Mouse (Mus musculus) cerebellum, adult 2 months (tissue): Measurements from ENCODE around the gene Mapkapk5. TPM values are rescaled to one million over a fixed set of nuclear protein-coding genes. Genes with fewer than 3 reads are reported as not detected.

Source experiments
- DNase-seq, 2 experiments: peaks; one replicate each; pipeline ENCODE4 v3.0.0; 2021
- H3K27ac ChIP-seq: fragments of 200-500 bp; 2 replicates; pipeline ENCODE4 v1.5.1; 2012; ENCODE audit warnings: low read length, control low read depth, inconsistent platforms; ENCODE audit not compliant: insufficient read depth
- H3K27me3 ChIP-seq: fragments of 200-500 bp; 2 replicates; pipeline ENCODE4 v1.6.1; 2012; ENCODE audit warnings: inconsistent platforms, mild to moderate bottlenecking, low read length, moderate library complexity; ENCODE audit not compliant: control insufficient read depth, insufficient read depth
- H3K4me1 ChIP-seq: fragments of 200-500 bp; 2 replicates; pipeline ENCODE4 v1.6.1; 2011; ENCODE audit warnings: low read length; ENCODE audit not compliant: control insufficient read depth, insufficient read depth
- H3K4me3 ChIP-seq: fragments of 200-500 bp; replicated peaks from 2 replicates; pipeline ENCODE3; 2011; ENCODE audit warnings: mild to moderate bottlenecking, low read depth, low read length, control low read depth; ENCODE audit not compliant: insufficient read depth
- CTCF ChIP-seq: fragments of 200-500 bp; IDR thresholded peaks from 2 replicates; pipeline ENCODE4 v1.5.1; 2011; ENCODE audit warnings: low read depth, mild to moderate bottlenecking, control low read depth, low read length, moderate library complexity, borderline replicate concordance; ENCODE audit not compliant: insufficient read depth
- POLR2A ChIP-seq: fragments of 200-500 bp; IDR thresholded peaks from 2 replicates; pipeline ENCODE4 v1.6.1; 2011; ENCODE audit warnings: low read length, control low read depth, borderline replicate concordance; ENCODE audit not compliant: insufficient read depth
- WGBS: fragments of 180-500 bp; shearing (Covaris S2); methylation state at CpG from one replicate; pipeline ENCODE4 v1.1.7; 2018; 5-methylcytosine and 5-hydroxymethylcytosine counted together
- polyA plus RNA-seq: library from polyadenylated mRNA; depleted of rRNA; stranded (reverse); fragments of >200 nt; gene quantifications from 2 replicates; pipeline ENCODE4 v1.2.3, GENCODE M21; 2012

Mapkapk5 gene
- polyA plus RNA-seq, 1 experiment, result 94.9 TPM

DNA sequence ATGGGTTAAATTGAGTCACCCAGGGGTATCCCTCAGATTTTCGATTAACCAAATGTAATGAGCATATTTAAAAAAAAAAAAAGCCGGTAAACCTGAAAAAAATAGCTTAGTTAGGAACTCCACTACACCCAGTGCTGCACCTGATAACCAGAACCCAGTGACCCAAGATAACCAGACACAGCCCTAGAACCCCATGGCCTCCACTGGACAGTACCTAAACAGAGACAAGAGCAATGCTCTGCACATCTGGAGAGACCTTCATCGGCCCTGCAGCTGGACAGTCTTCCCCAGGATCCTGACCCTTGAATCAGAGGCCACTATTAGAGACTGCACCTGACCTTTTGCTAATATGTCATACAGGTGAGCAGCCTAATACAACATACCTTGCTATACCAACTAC lies 1.4 kb upstream of the Mapkapk5 start:
- DNase-seq, result no peak
- Histone ChIP-seq H3K4me3 (no peak overlapping the region), H3K27me3 (no peaks in the 10 kb centered on the region), H3K27ac (no peak overlapping the region), H3K4me1 (no peaks in the 10 kb centered on the region; the same call in 1 of the 2 replicates)
- TF ChIP-seq POLR2A, result no peak
- no peak for TF ChIP-seq CTCF
- 85% methylated on average over 3 of the region's 3 CpGs for WGBS

DNA sequence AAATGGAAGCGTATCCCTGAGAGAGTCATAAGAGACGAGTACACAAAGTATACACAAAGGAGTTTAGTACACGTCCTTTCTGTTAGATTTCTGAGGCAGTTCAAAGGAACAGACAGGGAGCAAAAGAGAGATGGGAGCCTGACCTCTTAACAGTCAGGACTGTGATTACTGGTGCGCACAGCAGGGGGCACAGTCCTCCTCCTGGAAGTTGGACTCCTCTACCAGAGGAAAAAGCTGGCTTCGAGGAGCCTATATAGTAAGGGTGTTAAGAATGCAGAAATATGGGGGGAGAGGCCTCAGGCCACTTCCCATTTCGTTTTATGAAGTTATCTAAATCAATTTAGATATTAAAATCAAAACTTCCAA lies 808 bp upstream of the Mapkapk5 start:
- H3K27me3 ChIP-seq, result no peaks in the 10 kb centered on the region
- H3K27ac ChIP-seq, result no peak overlapping the region
- 28% methylated on average over 6 of the region's 6 CpGs for WGBS
- H3K4me1 ChIP-seq, result no peaks in the 10 kb centered on the region; the same call in 1 of the 2 replicates
- TF ChIP-seq POLR2A (no peak), CTCF (no peak)
- DNase-seq, result peak; percentile 32 to 38
- H3K4me3 ChIP-seq, result peak overlapping the region; percentile 9

DNA sequence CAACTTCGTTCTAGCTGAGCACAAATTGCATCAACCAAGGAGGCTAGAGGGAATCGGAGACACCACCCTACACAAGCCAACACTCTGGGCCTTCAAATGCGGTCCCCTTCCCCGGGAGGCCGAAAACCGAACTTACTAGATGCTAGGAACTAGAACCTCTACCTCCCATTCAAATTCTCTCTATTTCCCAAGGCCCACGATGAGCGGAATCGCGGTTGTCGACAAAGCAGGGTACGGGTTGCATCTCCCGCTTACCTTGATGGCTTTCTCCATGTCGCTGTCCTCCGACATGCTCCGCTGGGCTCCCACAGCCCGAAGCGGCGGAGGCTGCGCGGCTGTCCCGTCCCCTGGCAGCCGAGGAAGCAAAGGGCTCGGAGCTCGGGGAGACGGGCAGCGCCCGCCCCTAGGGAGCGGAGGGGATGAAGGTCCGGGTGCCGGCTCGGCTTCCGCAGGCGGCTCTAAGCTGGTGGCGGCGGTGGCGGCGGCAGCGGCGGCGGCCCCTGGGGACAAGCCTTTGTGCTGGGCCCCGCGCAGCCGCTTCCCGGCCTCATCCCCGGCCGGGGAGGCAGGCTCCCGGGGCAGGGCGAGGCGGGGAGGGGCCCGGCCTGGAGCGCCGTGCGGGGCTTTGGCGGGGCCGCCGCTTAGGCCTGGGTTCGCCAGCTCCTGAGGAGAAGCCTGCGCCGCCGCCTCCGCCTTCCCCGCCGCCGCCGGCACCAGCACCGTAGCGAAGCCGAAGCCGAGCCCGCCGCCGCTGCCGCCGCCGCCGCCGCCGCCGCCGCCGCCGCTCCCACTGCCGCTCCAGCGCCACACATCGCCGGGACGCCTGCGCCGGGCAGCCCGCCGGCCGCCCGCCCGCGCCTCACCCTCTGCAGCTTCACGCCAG lies 554 bp downstream of the Mapkapk5 start, which contains the start of the genes Adam1a and Gm42878:
TSS of gene Adam1a (minus strand) at position 573 of the 883 bp plus-strand sequence.
TSS of gene Gm42878 (minus strand) at position 573 of the 883 bp plus-strand sequence.
- under 1% methylated on average over 93 of the region's 97 CpGs for WGBS
- peak within 1 kb of the TSS; percentile 96 for H3K4me3 ChIP-seq
- TF ChIP-seq POLR2A, result no peak
- TF ChIP-seq CTCF, result no peak

DNA sequence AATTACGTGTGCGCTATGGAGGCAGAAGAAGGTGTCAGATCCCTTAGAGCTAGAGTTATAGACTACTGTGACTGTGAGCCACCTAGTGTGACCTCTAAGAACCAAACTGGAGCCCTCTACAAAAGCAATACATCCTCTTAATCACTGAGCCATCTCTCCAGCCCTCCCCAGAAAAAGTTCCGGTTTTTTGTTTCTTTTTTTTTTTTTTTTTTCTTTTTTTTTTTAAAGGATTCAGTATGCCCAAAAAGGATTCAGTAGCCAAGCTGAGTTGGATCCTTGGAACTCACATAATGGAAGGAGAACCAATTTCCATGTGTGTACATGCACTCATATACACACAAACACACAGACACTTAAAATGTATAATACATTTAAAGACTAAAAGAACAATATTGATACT lies 2.3 kb downstream of the Mapkapk5 start:
- H3K4me1 ChIP-seq, result peaks cover 5% of the 10 kb centered on the region; the same call in 1 of the 2 replicates
- no peaks in the 10 kb centered on the region for H3K27me3 ChIP-seq
- no peak for TF ChIP-seq CTCF
- no peak for TF ChIP-seq POLR2A
- H3K4me3 ChIP-seq, result no peak overlapping the region
- DNase-seq, result no peak
- 69% methylated on average over 3 of the region's 3 CpGs for WGBS
- H3K27ac ChIP-seq, result no peak overlapping the region

More for the DNA sequence above, 554 bp downstream of the Mapkapk5 start, which contains the start of the genes Adam1a and Gm42878:
- H3K27ac ChIP-seq, result peak within 1 kb of the TSS; percentile 90
- H3K27me3 ChIP-seq, result no peaks in the 10 kb centered on the region
- no peak for DNase-seq
- peaks cover 2% of the 10 kb centered on the region; the same call in 1 of the 2 replicates for H3K4me1 ChIP-seq

DNA sequence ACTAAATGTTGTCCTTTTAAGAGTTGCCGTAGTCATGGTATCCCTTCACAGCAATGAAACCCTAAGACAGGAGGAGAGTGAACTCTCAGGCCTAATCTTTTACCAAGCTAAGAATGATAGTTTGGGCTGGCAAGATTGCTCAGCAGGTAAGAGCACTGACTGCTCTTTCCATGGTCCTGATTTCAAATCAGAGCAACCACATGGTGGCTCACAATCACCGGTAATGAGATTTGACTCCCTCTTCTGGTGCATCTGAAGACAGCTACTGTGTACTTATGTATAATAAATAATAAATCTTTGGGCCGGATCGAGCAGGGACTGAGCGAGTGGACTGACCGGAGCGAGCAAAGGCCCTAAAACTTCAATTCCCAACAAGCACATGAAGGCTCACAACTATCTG lies 4.5 kb downstream of the Mapkapk5 start:
- 67% methylated on average over 7 of the region's 7 CpGs for WGBS
- TF ChIP-seq CTCF, result no peak
- TF ChIP-seq POLR2A, result no peak
- no peak for DNase-seq

DNA sequence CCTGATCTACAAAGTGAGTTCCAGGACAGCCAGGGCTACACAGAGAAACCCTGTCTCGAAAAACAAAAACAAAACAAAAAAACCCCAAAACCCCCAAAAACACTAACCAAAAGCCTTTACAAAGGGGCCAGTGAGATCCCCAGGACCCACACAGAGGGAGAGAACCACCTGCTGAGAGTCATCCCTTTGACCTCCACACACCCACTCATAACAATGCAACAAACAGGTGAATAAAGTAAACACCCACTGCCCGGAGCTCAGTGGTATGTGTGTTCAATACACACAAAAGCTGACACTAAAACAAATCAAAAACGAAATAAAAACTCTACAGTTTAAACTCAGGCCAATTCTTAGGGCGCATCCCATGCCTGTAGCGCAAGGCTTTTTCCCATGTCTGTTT lies 5.6 kb downstream of the Mapkapk5 start:
- no peak for DNase-seq
- Histone ChIP-seq H3K4me3 (no peak overlapping the region), H3K27me3 (no peaks in the 10 kb centered on the region), H3K27ac (no peak overlapping the region), H3K4me1 (peaks cover 5% of the 10 kb centered on the region; the same call in 1 of the 2 replicates)
- WGBS, result 93% methylated on average over 5 of the region's 5 CpGs
- no peak for TF ChIP-seq POLR2A
- no peak for TF ChIP-seq CTCF

More for the DNA sequence above, 4.5 kb downstream of the Mapkapk5 start:
- H3K4me1 ChIP-seq, result peaks cover 5% of the 10 kb centered on the region; the same call in 1 of the 2 replicates
- no peaks in the 10 kb centered on the region for H3K27me3 ChIP-seq
- H3K27ac ChIP-seq, result no peak overlapping the region
- no peak overlapping the region for H3K4me3 ChIP-seq

DNA sequence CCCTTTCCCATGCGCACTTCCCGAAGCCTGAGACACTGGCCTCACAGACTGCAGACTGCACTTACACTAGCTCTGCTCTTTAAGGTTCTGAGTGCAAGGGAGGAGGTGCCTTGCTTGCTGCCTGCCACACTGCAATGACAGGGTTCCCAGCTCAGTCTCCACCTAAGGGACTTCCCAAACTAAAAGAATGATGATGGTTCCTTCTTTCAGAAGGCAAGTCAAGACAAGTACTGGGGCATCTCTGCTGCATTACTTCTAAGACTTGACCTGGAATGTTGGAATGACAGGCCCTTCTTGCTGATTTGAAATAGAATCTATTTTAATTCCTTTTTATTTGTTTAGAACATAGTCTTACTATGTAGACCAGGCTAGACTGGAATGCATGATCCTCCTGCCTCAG lies 8.1 kb downstream of the Mapkapk5 start:
- 0 out of 2 replicates have a peak, but pooled peaks cover 5% of the 10 kb centered on the region for H3K4me1 ChIP-seq
- TF ChIP-seq CTCF (no peak), POLR2A (no peak)
- 90% methylated on average over 2 of the region's 2 CpGs for WGBS
- no peak overlapping the region for H3K27ac ChIP-seq
- no peaks in the 10 kb centered on the region for H3K27me3 ChIP-seq
- H3K4me3 ChIP-seq, result no peak overlapping the region
- no peak for DNase-seq
